Mouse (Mus musculus) liver, adult 2 months (tissue): ENCODE results near the gene Hoxd4. TPM values are rescaled to one million over a fixed set of nuclear protein-coding genes. Genes with fewer than 3 reads are reported as not detected.
A peak's percentile ranks its signal among the peaks of the same experiment; 100 is the strongest.

Experiments used
- DNase-seq: peaks from one replicate; pipeline ENCODE4 v3.0.0-alpha.2; 2011; ENCODE audit warnings: low read depth, low spot score; ENCODE audit errors: extremely low read depth
- H3K27ac ChIP-seq: fragments of 200-500 bp; replicated peaks from 2 replicates; pipeline ENCODE4 v1.5.1; 2012; ENCODE audit warnings: low read depth, mild to moderate bottlenecking, control low read depth, inconsistent platforms, low read length; ENCODE audit not compliant: insufficient read depth
- H3K27me3 ChIP-seq: fragments of 200-500 bp; 2 replicates; pipeline ENCODE4 v1.6.1; 2012; ENCODE audit warnings: mild to moderate bottlenecking, moderate library complexity, low read length, inconsistent platforms; ENCODE audit not compliant: control insufficient read depth, insufficient read depth
- H3K36me3 ChIP-seq: fragments of 200-500 bp; 2 replicates; pipeline ENCODE4 v1.6.1; 2012; ENCODE audit warnings: low read length, inconsistent platforms; ENCODE audit not compliant: control insufficient read depth, insufficient read depth
- H3K4me1 ChIP-seq: fragments of 200-500 bp; 2 replicates; pipeline ENCODE4 v1.6.1; 2011; ENCODE audit warnings: low read length; ENCODE audit not compliant: control insufficient read depth, insufficient read depth
- H3K4me3 ChIP-seq: fragments of 200-500 bp; 2 replicates; pipeline ENCODE4 v1.5.1; 2011; ENCODE audit warnings: low read depth, mild to moderate bottlenecking, control low read depth, low read length, moderate library complexity; ENCODE audit not compliant: insufficient read depth
- H3K79me2 ChIP-seq: fragments of 200-500 bp; 2 replicates; pipeline ENCODE4 v1.6.1; 2012; ENCODE audit warnings: inconsistent platforms, mild to moderate bottlenecking, low read length, moderate library complexity; ENCODE audit not compliant: control insufficient read depth, insufficient read depth
- H3K9ac ChIP-seq: fragments of 200-500 bp; 2 replicates; pipeline ENCODE4 v1.6.1; 2012; ENCODE audit warnings: low read depth, mild to moderate bottlenecking, control low read depth, inconsistent platforms, low read length
- CTCF ChIP-seq: fragments of 200-500 bp; IDR thresholded peaks from 2 replicates; pipeline ENCODE4 v1.5.1; 2011; ENCODE audit warnings: low read depth, low read length, control low read depth
- POLR2A ChIP-seq: fragments of 200-500 bp; IDR thresholded peaks from 2 replicates; pipeline ENCODE4 v1.6.1; 2011; ENCODE audit warnings: low read length, control low read depth; ENCODE audit not compliant: insufficient read depth; ENCODE audit errors: extremely low read depth
- WGBS: fragments of 180-500 bp; shearing (Covaris S2); methylation state at CpG from one replicate; pipeline ENCODE4 v1.1.7; 2018; 5-methylcytosine and 5-hydroxymethylcytosine counted together
- polyA plus RNA-seq: library from polyadenylated mRNA; depleted of rRNA; stranded (reverse); fragments of >200 nt; gene quantifications from 2 replicates; pipeline ENCODE4 v1.2.3, GENCODE M21; 2012
- total RNA-seq: library from RNA; depleted of rRNA; stranded (reverse); fragments of >200 nt; gene quantifications from 2 replicates; pipeline ENCODE4 v1.2.3, GENCODE M21; 2014

Gene Hoxd4
- total and polyA plus RNA-seq, 2 experiments = 0.05 to 0.09 TPM

DNA sequence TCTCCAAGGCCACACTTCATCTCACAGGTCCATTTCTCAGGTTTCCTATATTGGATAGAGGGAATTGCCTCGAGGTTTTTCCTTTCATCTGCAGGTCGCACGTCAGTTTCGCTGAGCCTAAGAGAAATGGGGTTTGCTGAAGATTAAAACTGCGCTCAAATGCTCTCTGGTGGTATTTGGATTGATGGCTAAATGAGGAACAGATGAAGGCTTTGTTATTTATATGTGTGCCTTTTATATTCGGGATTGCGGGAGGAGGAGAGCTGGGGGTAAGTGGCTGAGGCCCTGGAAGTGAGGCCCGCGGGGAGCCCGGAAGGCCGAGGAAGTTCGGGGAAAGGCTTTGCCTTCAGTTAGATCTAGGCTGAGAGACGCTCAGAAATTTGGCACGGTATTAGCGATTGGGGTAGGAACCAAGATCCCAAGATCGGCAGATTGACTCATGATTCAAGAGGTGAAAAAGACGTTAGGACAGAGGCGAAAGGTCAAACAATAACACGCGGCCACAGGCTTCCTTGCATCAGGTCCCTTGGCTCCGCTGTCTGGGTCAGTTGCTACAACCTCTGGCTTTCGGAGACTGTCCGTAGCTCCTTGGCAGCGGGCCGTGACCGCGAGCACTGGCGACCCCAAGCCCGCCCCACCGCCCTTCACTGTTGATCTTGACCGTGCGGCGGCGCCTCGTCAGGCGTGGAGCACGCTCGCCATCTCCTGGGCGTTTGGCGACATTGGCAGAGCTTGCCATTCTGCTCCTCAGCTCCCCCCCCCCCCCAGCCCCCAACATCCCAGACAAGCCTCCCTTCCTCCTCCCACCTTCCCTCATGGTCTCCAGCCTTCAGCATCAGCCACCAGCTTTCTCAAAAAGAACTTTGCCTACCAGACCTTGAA, 39.0 kb upstream of the Hoxd4 start:
- Histone ChIP-seq H3K36me3 (no peaks in the 10 kb centered on the region), H3K27me3 (peaks cover 43% of the 10 kb centered on the region), H3K4me1 (peaks cover 4% of the 10 kb centered on the region; the same call in 1 of the 2 replicates), H3K79me2 (no peaks in the 10 kb centered on the region), H3K27ac (no peak overlapping the region), H3K9ac (no peak overlapping the region), H3K4me3 (peak overlapping the region; percentile 44; the same call in 1 of the 2 replicates)
- peak; percentile 31 for DNase-seq
- 7% methylated on average over 40 of the region's 40 CpGs for WGBS
- TF ChIP-seq POLR2A (no peak), CTCF (peak; percentile 84)

- WGBS = 6% methylated on average over 24 of the region's 24 CpGs
- TF ChIP-seq CTCF = no peak
- no peak for TF ChIP-seq POLR2A
- H3K27me3 ChIP-seq = peaks cover 32% of the 10 kb centered on the region
Observed at GRCm38 (mm10) chr2:74673835-74674425, 37.8 kb upstream of the Hoxd4 start.

GRCm38 (mm10) chr2:74674881-74675665, 36.7 kb upstream of the Hoxd4 start, which contains the start of gene Hoxd12:
Gene Hoxd12 (plus strand): TSS chr2:74675013.
- no peak within 1 kb of the TSS for H3K9ac ChIP-seq
- peaks cover 31% of the 10 kb centered on the region for H3K27me3 ChIP-seq
- 6% methylated on average over 47 of the region's 47 CpGs for WGBS
- no peak for TF ChIP-seq POLR2A
- TF ChIP-seq CTCF = no peak
- H3K4me3 ChIP-seq = no peak within 1 kb of the TSS
- H3K36me3 ChIP-seq = no peaks in the 10 kb centered on the region
- H3K4me1 ChIP-seq = peaks cover 4% of the 10 kb centered on the region; the same call in 1 of the 2 replicates
- no peak within 1 kb of the TSS for H3K27ac ChIP-seq
- no peaks in the 10 kb centered on the region for H3K79me2 ChIP-seq
- no peak for DNase-seq

More at GRCm38 (mm10) chr2:74673835-74674425, 37.8 kb upstream of the Hoxd4 start:
- Histone ChIP-seq H3K27ac (no peak overlapping the region), H3K9ac (no peak overlapping the region), H3K79me2 (no peaks in the 10 kb centered on the region), H3K36me3 (no peaks in the 10 kb centered on the region), H3K4me3 (no peak overlapping the region), H3K4me1 (peaks cover 4% of the 10 kb centered on the region; the same call in 1 of the 2 replicates)
- DNase-seq = no peak

DNA sequence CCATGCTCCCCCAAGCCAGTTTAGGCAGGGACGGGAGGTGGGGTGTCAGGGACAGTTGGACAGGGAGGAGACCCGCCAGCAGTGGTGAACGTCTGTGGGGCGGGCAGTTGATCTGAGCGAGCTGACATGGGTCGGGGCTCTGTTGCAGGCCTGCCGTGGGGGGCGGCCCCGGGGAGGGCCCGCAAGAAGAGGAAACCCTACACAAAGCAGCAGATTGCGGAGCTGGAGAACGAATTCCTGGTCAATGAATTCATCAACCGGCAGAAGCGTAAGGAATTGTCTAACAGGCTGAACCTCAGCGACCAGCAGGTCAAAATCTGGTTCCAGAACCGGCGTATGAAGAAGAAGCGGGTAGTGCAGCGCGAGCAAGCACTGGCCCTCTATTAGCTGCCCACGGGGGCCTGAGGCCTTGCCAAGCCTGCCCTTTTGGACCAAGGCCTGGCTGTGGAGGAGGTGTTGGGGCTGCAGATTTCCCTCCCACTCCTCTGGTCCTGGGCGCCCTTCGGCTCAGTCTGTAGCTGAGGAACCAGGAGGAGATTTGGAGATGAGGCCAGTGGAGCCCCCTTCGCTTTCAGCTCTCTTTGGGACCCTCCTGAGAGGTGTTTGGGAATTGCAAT, 36.0 kb upstream of the Hoxd4 start:
- DNase-seq = no peak
- Histone ChIP-seq H3K27ac (no peak overlapping the region), H3K27me3 (peaks cover 38% of the 10 kb centered on the region), H3K4me1 (peaks cover 4% of the 10 kb centered on the region; the same call in 1 of the 2 replicates), H3K4me3 (no peak overlapping the region), H3K36me3 (no peaks in the 10 kb centered on the region), H3K79me2 (no peaks in the 10 kb centered on the region), H3K9ac (no peak overlapping the region)
- TF ChIP-seq CTCF = no peak
- WGBS = 9% methylated on average over 24 of the region's 24 CpGs

GRCm38 (mm10) chr2:74676376-74677052, 35.2 kb upstream of the Hoxd4 start:
- H3K27ac ChIP-seq = no peak overlapping the region
- WGBS = 8% methylated on average over 9 of the region's 9 CpGs
- H3K36me3 ChIP-seq = no peaks in the 10 kb centered on the region
- no peak for DNase-seq
- H3K4me1 ChIP-seq = peaks cover 4% of the 10 kb centered on the region; the same call in 1 of the 2 replicates
- no peak overlapping the region for H3K9ac ChIP-seq
- H3K4me3 ChIP-seq = no peak overlapping the region
- TF ChIP-seq POLR2A (no peak), CTCF (no peak)
- peaks cover 40% of the 10 kb centered on the region for H3K27me3 ChIP-seq
- no peaks in the 10 kb centered on the region for H3K79me2 ChIP-seq
